Mouse (Mus musculus) limb, embryonic 15.5 days (tissue): Measurements from ENCODE around the gene Sorbs1. TPM values are rescaled to one million over a fixed set of nuclear protein-coding genes. Genes with fewer than 3 reads are reported as not detected.

Experiments
- ATAC-seq: fragments of 200-750 bp; cut with Nextera tagmentation; 2 replicates; pipeline ENCODE4 v1.8.0; 2017; ENCODE audit warnings: low read depth, moderate TSS enrichment; ENCODE audit not compliant: insufficient number of reproducible peaks, low FRiP score, low TSS enrichment
- H3K27ac ChIP-seq: fragments of 300-500 bp; sonication (generic); 2 replicates; pipeline ENCODE4 v1.5.1; 2015; ENCODE audit warnings: moderate library complexity, mild to moderate bottlenecking, inconsistent platforms
- H3K27me3 ChIP-seq: fragments of 300-500 bp; sonication (generic); 2 replicates; pipeline ENCODE4 v1.6.1; 2015; ENCODE audit warnings: inconsistent platforms
- H3K36me3 ChIP-seq: fragments of 300-500 bp; sonication (generic); 2 replicates; pipeline ENCODE4 v1.6.1; 2015; ENCODE audit warnings: inconsistent platforms
- H3K4me1 ChIP-seq: fragments of 300-500 bp; sonication (generic); 2 replicates; pipeline ENCODE4 v1.6.1; 2015; ENCODE audit warnings: inconsistent platforms
- H3K4me2 ChIP-seq: fragments of 300-500 bp; sonication (generic); 2 replicates; pipeline ENCODE4 v1.6.1; 2015; ENCODE audit warnings: mild to moderate bottlenecking, inconsistent platforms
- H3K4me3 ChIP-seq: fragments of 300-500 bp; sonication (generic); 2 replicates; pipeline ENCODE4 v1.5.1; 2015; ENCODE audit warnings: mild to moderate bottlenecking, inconsistent platforms
- H3K9ac ChIP-seq: fragments of 300-500 bp; sonication (generic); 2 replicates; pipeline ENCODE4 v1.6.1; 2015; ENCODE audit warnings: inconsistent platforms
- H3K9me3 ChIP-seq: fragments of 300-500 bp; sonication (generic); 2 replicates; pipeline ENCODE4 v1.6.1; 2016; ENCODE audit warnings: inconsistent platforms
- WGBS: fragments of 180-500 bp; shearing (Covaris S2); methylation state at CpG from one replicate; pipeline ENCODE4 v1.1.7; 2015; 5-methylcytosine and 5-hydroxymethylcytosine counted together
- polyA plus RNA-seq: library from polyadenylated mRNA; unstranded; fragments of >200 nt; fragmentation: Nextera tagmentation; extraction: Ambion mirVana; gene quantifications from 2 replicates; pipeline ENCODE4 v1.2.1, GENCODE M21; 2015

The Sorbs1 gene
- polyA plus RNA-seq, 1 experiment from 2014 or later = 45.6 TPM

DNA sequence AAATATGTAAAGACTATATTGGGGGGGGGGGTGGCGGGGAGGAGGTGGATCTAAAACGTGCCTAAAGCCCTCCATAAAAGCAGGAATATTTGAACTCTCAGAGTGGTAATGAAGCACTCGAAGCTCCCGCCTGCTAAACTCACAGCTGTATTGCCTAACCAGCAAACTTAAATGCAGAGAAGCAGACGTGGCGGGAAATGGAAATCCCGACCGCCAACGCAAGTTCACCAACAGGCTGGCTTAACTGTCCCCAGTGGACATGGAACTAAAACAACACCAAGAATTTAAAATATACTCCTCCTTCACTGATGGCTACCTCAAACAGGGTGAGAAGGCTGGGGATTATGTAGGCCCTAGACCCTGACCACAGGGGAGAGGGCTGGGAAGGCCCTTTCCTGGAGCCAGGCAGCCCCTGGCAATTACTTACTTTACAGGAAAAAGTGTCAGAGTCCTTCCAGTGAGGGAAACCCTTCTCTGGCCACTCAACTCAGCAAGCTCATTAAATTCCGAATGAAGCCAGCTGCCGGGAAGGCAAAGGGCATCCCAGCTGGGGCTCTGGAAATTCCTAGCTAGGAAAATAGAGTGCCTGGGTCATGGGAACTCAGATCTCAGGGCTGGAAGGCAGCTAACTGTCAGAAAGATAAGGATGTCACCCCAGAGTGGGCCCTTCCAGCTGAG is 98.6 kb downstream of the Sorbs1 start:
- no peak for ATAC-seq
- H3K4me2 ChIP-seq = no peak overlapping the region
- WGBS = 23% methylated on average over 11 of the region's 11 CpGs

DNA sequence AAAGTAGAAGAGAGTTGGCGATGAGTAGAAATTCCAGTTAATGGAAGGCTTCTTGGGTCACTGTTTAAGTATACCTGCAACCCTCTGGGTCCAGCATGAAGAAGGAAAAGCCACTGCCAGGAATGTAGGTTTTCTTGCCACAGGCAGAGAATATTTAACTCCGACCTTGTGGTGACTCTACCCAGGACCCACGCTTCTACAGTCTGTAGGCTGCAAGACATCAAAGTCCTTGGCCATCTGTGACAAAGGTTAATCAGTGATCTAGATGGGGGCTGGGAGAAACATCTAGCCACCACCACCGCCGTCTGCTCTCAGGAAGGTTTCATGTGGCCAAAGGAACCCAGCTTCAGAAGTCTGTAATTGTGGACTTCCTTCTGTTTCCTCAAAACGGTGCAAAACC is 99.2 kb downstream of the Sorbs1 start:
- Histone ChIP-seq H3K4me2 (no peak overlapping the region), H3K9ac (no peak overlapping the region), H3K4me3 (no peak overlapping the region), H3K27me3 (no peaks in the 10 kb centered on the region), H3K27ac (peak overlapping the region; percentile 65; the same call in 1 of the 2 replicates), H3K4me1 (peaks cover 25% of the 10 kb centered on the region), H3K9me3 (no peaks in the 10 kb centered on the region), H3K36me3 (no peaks in the 10 kb centered on the region)
- ATAC-seq = no peak
- WGBS = 50% methylated on average over 6 of the region's 6 CpGs

More for the DNA sequence above, 98.6 kb downstream of the Sorbs1 start:
- Histone ChIP-seq H3K4me1 (peaks cover 25% of the 10 kb centered on the region), H3K27ac (peak overlapping the region; percentile 65), H3K9ac (no peak overlapping the region), H3K36me3 (no peaks in the 10 kb centered on the region), H3K27me3 (no peaks in the 10 kb centered on the region), H3K4me3 (no peak overlapping the region), H3K9me3 (no peaks in the 10 kb centered on the region)

DNA sequence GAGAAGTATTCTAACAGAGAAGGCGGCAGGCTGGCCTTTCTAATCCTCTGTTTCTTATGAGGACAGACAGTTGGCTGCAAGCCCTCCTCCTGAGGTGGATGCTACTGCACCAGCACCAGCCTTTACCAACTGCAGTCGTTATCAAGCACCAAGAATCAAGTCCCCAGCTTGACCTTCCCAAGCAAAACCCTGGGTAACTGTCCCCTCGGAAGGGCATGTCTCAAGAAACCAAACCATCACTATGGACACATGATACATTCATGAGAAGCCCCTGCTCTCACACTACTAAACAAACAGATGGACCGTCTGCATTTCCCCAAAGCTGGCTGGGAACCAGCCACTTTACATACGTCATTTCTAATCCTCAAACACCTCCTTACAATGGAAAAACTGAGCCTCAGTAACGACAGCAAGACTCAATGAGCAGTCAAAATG is 102.2 kb downstream of the Sorbs1 start:
- Histone ChIP-seq H3K27ac (peak overlapping the region; percentile 54), H3K9ac (no peak overlapping the region), H3K4me1 (peaks cover 23% of the 10 kb centered on the region), H3K4me2 (no peak overlapping the region), H3K36me3 (no peaks in the 10 kb centered on the region), H3K27me3 (no peaks in the 10 kb centered on the region), H3K9me3 (no peaks in the 10 kb centered on the region), H3K4me3 (no peak overlapping the region)
- 40% methylated on average over 6 of the region's 6 CpGs for WGBS
- ATAC-seq = no peak

DNA sequence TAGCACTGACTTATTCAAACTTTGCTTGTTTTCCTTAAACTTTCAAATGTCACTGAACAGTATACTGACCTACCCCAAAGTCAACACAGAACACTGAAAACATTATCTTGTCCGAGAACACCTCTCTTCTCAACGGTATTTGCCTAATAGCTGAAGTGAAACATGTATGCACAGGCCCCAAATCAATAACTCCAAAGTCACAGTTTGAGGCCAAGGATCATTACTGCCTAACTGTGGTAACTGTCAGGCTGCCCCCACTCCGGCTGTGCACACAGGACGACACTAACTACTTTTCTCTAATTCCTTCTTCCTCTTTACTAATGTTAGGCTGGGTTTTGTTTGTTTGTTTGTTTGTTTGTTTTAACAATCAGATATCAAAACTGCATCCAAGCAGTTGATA is 103.1 kb downstream of the Sorbs1 start:
- H3K4me3 ChIP-seq = no peak overlapping the region
- H3K9me3 ChIP-seq = no peaks in the 10 kb centered on the region
- H3K9ac ChIP-seq = no peak overlapping the region
- H3K27ac ChIP-seq = peak overlapping the region; percentile 54
- peak; percentile 63; the same call in 1 of the 2 replicates for ATAC-seq
- no peaks in the 10 kb centered on the region for H3K27me3 ChIP-seq
- no peaks in the 10 kb centered on the region for H3K36me3 ChIP-seq
- 62% methylated on average over 4 of the region's 4 CpGs for WGBS
- peaks cover 30% of the 10 kb centered on the region for H3K4me1 ChIP-seq
- no peak overlapping the region for H3K4me2 ChIP-seq

DNA sequence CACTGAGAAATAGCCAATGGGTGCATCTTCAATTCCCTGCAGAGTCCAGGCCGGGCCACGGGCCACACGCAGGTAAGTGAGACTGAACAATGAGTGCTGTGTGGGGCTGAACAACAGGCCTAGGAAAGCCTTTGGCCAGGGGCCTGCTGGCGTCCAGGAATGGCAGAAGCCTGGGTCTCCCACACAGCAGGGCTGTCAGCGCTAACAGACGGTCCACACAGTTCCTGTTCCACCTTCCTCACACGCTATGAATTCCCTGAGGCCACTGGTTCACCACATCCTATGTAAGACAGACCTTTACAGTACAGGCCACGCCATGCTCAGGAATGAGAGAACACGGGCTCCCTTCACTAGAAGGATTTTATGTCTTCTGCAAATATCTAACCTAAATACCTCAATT is 103.5 kb downstream of the Sorbs1 start:
- Histone ChIP-seq H3K27me3 (no peaks in the 10 kb centered on the region), H3K27ac (peak overlapping the region; percentile 73), H3K4me1 (peaks cover 28% of the 10 kb centered on the region), H3K4me2 (no peak overlapping the region), H3K9ac (no peak overlapping the region), H3K4me3 (no peak overlapping the region), H3K9me3 (no peaks in the 10 kb centered on the region), H3K36me3 (no peaks in the 10 kb centered on the region)
- ATAC-seq = peak; percentile 84
- 44% methylated on average over 9 of the region's 9 CpGs for WGBS

DNA sequence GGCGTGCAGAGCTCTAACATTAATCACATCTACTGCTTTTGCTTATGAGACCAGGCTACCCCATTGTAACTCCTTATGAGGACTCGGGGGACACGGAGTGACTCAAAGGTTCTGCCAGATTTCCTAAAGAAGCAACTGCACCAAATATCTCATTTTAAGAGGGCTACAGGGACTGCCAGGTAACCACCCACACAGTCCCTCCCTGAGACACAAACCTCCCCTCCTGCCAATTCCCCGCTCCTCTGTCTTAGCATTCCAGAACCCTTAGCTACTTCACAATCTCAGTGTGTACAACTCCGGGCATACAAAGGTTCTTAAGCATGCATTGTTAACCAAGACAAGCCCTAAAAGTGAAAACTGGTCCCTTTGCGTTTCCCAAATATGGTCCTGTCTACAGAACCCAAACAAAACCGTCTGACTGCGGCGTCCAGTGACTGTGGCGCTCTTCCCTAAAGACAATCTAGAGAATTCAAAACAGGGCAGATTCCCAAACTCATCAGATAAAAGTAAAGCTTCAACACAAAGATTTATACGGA is 104.0 kb downstream of the Sorbs1 start:
- Histone ChIP-seq H3K9ac (no peak overlapping the region), H3K4me3 (no peak overlapping the region), H3K27me3 (no peaks in the 10 kb centered on the region), H3K4me2 (no peak overlapping the region), H3K4me1 (peaks cover 24% of the 10 kb centered on the region), H3K27ac (peak overlapping the region; percentile 73), H3K9me3 (no peaks in the 10 kb centered on the region), H3K36me3 (no peaks in the 10 kb centered on the region)
- whole genome bisulfite sequencing = 76% methylated on average over 11 of the region's 11 CpGs
- no peak for ATAC-seq

DNA sequence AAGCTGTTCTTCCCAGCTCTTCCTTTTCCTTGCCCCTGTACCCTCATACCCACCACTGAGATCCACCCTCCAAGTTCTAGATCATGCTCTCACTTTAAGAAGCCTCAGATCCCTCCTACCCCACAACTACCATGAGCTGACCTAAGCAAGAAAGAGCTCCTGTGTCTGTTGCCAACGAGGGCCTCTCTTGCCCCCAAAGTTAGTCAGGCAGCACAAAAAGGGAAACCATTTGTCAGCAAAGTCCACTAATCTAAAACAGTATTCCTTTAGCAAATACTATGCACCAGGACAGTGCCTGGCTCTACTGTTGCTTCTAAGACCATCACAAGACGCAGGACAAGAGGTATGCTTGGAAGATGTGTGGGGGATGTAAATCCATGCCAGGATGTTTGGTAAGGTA is 106.4 kb downstream of the Sorbs1 start:
- Histone ChIP-seq H3K4me2 (no peak overlapping the region), H3K27me3 (no peaks in the 10 kb centered on the region), H3K9ac (no peak overlapping the region), H3K4me1 (peaks cover 19% of the 10 kb centered on the region), H3K9me3 (no peaks in the 10 kb centered on the region), H3K36me3 (no peaks in the 10 kb centered on the region), H3K4me3 (no peak overlapping the region), H3K27ac (no peak overlapping the region)
- WGBS = 78% methylated on average over 2 of the region's 2 CpGs
- no peak for ATAC-seq

DNA sequence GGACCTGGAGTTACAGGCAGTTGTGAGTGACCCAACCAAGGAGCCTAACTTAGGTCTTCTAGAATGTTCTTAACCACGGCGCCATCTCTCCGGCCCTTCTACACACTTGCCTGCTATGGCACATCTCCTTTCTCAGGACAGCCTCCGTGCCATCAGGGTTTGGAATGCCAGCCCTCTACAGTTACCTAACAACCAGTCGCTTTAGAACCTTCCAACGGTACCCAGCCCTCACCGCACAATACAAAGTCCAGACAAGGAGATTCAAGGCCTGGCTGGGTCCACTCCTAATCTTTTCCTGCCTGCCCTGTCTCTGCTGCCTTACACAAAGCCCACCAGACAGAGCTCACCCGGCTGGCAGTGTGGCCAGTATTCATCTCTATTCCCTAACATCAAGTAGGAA is 106.9 kb downstream of the Sorbs1 start:
- no peak for ATAC-seq
- Histone ChIP-seq H3K36me3 (no peaks in the 10 kb centered on the region), H3K4me3 (no peak overlapping the region), H3K9me3 (no peaks in the 10 kb centered on the region), H3K27ac (no peak overlapping the region), H3K27me3 (no peaks in the 10 kb centered on the region), H3K4me1 (peaks cover 15% of the 10 kb centered on the region), H3K4me2 (no peak overlapping the region), H3K9ac (no peak overlapping the region)
- 94% methylated on average over 8 of the region's 8 CpGs for WGBS

DNA sequence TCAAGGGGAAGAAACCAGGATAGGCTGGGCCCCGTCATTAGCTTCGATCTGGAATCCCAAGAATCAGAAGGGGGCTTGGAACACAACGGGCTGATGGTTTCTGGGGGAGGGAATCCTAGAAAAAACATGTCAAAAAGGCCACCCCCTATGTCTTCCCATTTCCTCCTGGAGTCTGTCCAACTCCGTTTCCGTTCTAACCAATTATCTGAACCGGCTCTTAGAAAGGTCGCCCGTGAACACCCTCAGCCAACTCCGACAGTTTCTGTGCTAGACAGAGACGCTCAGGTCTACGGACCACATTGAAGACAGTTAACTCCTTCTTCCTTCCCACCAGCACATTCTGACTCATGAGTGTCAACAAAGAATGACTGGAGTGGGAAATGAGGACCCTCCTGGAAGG is 107.8 kb downstream of the Sorbs1 start:
- Histone ChIP-seq H3K4me3 (no peak overlapping the region), H3K9me3 (no peaks in the 10 kb centered on the region), H3K4me2 (no peak overlapping the region), H3K27me3 (no peaks in the 10 kb centered on the region), H3K27ac (peak overlapping the region; percentile 30; the same call in 1 of the 2 replicates), H3K9ac (no peak overlapping the region), H3K36me3 (no peaks in the 10 kb centered on the region), H3K4me1 (peaks cover 16% of the 10 kb centered on the region)
- 55% methylated on average over 11 of the region's 11 CpGs for WGBS
- no peak for ATAC-seq

DNA sequence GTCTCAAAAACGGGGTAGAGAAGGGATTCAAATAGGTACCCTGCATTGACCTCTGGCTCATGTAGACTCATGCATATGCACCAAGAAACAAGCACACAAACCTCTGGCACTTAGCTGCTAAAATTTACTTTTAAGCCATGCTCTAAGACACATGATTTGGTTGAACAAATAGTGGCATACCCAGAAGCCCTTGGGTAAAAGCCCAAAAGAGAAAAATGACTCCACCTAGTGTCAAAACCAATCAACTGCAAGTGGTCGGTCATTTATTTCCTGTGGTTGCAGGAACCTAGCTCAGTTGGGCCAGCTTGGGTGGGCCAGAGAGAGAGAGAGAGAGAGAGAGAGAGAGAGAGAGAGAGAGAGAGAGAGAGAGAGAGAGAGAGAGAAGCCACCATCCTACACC is 109.0 kb downstream of the Sorbs1 start:
- ATAC-seq = no peak
- H3K36me3 ChIP-seq = no peaks in the 10 kb centered on the region
- no peak overlapping the region for H3K4me3 ChIP-seq
- no peak overlapping the region for H3K27ac ChIP-seq
- H3K27me3 ChIP-seq = no peaks in the 10 kb centered on the region
- no peaks in the 10 kb centered on the region for H3K9me3 ChIP-seq
- H3K4me1 ChIP-seq = peaks cover 16% of the 10 kb centered on the region
- H3K4me2 ChIP-seq = no peak overlapping the region
- no peak overlapping the region for H3K9ac ChIP-seq
- WGBS = 71% methylated on average over 2 of the region's 2 CpGs

DNA sequence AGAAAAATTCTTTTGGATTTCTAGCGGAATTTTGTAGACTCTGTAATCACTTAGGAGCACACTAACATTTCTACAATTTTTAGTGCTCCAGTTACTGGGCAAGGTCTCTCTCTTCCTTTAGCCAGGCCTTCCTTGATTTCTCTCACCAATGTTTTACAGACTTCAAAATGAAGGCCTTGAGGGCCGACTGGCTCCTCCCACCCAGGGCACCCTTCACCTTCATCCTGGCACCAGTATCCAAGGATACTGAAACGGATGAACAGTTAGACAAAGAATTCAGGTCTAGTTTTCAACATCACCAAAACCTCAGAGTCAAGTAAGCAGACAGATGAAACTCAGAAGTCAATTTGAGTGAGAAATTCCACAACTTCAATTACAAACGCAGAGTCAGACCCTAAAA is 109.6 kb downstream of the Sorbs1 start:
- no peak for ATAC-seq
- H3K36me3 ChIP-seq = no peaks in the 10 kb centered on the region
- no peak overlapping the region for H3K27ac ChIP-seq
- WGBS = 77% methylated on average over 4 of the region's 4 CpGs
- H3K4me2 ChIP-seq = no peak overlapping the region
- peaks cover 16% of the 10 kb centered on the region for H3K4me1 ChIP-seq
- H3K27me3 ChIP-seq = no peaks in the 10 kb centered on the region
- no peak overlapping the region for H3K4me3 ChIP-seq
- no peak overlapping the region for H3K9ac ChIP-seq
- no peaks in the 10 kb centered on the region for H3K9me3 ChIP-seq

DNA sequence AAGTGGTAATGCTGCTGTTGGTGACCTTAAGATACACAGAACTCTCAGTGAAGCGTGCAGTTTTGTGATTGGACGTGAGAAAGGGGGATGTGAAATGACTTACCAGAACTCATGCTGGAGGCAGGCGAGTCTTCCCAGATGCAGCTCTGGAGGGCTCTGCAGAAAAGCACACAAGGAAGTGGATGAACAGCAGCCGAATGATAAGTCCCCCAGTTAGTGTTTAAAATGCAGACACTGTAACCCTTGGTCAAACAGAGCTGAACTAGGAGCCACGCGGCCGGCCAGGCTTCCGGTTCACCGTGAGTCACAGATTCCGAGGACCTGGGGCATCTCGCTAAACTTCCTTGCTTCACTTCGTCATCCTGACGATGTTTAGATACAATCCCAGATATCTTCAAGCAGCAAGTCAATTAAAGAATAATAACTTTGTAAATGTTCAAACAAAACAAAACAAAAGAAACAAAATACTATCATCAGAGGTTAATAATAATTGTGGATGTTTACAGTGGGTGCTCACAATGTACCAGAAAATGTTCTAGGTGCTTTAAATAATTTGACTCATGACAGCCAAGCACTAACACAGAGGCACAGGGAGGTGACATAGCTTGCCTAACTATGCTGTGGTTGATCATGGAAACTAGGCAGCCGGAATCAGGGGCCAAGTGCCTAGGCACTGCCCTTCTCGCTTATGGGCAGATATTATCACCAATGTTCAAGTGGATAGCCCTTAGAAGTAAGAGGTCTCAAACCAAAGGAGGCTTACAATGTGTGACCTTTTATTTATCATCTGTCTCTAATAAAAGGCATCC is 111.2 kb downstream of the Sorbs1 start:
- Histone ChIP-seq H3K9ac (no peak overlapping the region), H3K4me2 (no peak overlapping the region), H3K27me3 (no peaks in the 10 kb centered on the region), H3K4me1 (peaks cover 16% of the 10 kb centered on the region), H3K27ac (no peak overlapping the region), H3K36me3 (no peaks in the 10 kb centered on the region), H3K4me3 (no peak overlapping the region), H3K9me3 (no peaks in the 10 kb centered on the region)
- WGBS = 77% methylated on average over 15 of the region's 15 CpGs
- no peak for ATAC-seq
